Mouse (Mus musculus) right cerebral cortex, postnatal 25 days (tissue): ENCODE data around the gene Gpr107.
"Not testable (repeated sequence)": the region's sequence is repeated elsewhere in the genome, so short reads cannot be mapped to it uniquely, and the experiment has no call there.

ENCODE experiments used
- DNase-seq: peaks from one replicate; pipeline ENCODE4 v3.0.0; 2022

Gpr107 gene

DNA sequence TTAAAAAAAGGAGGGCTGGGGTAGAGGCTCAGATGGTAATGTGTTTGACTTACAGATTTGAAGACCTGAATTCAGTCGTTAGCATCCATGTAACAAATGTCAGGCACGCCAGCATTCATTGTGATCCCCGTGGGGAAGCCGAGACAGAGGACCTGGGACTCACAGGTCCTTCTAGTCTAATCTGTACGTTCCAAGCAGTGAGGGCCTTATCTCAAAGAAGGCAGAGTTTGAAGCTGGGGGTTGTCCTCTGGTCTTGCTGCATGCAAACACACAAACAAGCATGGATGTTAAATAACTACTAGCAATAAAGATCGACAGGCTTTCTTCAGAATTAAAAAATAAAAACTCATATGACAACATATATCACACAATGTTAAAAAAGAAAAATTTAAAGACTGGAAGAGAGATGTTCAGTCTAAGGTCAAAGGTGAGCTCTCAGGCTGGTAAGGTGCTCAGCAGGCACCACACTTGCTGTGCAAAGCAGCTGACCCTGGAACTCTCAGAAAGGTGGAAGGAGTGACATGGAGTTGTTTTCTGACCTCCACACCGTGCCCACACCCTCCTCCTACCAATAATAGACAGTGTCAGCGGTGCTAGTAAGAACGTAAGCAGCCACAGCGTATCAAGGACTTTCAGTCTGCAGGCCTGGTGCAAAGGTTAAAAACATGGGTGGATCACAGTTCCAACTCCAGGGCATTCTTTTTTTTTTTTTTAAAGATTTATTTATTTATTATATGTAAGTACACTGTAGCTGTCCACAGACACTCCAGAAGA lies 8.2 kb downstream of the Gpr107 start:
- no peak for DNase-seq

DNA sequence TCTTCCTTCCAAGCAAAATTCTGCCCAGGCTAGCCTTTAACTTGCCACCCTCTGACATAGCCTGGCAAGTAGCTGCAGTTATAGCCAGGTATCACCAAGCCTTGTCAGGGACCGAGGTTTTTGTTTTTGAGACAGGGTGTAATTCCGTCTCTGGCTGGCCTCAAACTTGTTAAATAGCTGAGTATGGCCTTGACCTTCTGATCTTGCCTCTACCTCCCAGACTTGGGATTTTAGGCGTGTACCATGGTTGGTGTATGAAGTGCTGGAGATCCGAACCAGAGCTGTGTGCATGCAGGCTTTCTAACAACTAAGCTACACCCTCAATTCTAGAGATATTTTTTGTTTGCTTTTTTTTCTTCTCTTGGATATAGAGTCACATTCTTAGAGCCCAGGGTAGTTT lies 9.5 kb downstream of the Gpr107 start:
- DNase-seq, result no peak

DNA sequence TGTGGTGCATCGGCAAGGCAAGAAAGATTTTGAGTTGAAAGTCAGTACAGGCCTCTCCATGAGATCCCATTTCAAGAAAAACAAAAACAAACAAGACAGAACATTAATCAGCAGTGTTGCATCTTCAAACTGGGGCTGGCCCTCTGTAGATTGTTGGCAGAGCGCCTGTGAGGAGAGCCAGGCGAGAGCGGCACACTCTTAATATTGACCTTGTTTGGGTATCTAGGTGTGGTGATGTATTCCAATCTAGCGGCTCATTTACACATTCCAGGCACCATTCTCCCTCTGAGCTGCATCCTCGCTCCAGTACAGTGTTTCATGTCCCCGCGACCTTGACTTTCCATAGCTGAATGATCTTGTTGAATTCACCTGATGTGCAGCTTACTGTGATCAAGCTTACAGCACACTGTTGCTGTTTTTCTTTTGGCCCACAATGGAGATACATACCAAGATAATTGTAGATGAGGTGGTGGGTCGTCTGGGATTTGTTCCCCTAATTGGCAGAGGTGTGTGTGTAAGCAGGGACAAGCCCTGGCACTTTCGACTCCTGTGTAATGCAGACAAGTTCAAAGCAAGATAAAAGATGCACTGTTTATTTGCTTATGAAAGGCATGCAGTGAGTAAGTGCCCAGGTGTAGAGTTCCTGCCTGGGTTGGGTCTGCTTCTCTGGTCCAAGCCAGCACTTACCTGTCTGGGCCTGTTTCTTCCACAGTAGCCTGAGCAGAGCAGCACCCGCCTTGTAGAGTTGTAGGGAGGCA lies 11.4 kb downstream of the Gpr107 start:
- no peak for DNase-seq

DNA sequence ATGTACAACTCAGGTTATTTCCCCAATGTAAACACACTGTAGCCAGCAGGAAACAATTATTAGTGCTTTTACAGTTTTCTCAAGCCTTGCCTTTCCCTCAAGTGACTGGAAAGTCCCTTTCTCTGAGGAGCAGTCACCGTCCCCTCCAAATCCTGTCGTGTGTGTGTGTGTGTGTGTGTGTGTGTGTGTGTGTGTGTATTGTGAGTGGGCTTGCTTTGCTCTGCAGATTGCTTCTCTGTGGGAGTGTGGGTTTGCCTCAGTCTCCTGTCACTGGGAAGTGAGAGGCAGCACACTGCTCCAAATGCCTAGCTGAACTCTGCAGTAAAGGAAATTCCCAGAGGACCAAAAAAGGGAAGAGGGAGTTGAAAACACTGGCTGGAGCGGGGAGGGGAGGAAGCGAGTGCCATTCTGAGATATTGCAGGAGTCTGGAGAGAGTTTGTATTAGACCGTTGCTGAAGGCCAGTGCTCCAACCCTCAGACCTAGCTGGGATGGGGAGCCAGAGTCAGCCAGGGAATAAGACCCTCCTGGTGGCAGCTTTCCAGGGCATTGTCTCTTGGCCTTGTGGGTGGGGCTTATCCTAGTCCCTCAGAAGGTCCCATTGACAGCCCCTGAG lies 12.8 kb downstream of the Gpr107 start:
- DNase-seq, result no peak

DNA sequence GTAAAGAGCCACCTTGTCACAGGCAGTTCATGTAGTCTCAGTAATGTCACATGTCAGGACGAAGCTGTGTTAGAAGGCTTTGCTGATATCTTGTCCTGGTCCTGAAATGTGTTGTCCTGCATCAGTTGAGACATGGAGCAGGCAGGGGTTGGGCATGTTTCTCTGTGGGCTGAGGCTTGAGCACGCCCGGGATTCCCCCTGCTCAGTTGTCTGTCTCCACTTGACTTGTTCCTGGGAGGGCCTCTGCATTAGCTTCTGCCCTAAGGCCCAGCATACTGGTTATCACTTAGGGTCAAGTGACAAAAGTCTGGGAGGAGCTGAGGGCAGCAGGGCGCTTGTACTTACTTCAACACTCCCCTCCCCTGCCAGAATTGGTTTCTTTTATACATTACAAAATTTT lies 13.4 kb downstream of the Gpr107 start:
- DNase-seq, result no peak

DNA sequence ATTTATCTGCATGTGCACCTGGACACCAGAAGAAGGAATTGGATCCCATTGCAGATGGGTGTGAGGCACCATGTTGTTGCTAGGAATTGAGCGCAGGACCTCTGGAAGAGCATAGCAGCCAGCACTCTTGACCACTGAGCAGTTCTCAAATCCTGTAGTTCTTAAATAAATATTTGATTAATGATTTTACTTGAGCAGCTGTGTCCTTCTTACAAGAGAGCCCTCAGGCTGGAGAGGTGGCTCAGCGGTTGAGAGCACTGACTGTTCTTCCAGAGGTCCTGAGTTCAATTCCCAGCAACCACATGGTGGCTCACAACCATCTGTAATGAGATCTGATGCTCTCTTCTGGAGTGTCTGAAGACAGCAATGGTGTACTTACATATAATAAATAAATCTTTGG lies 15.5 kb downstream of the Gpr107 start:
- DNase-seq, result not testable (repeated sequence)

DNA sequence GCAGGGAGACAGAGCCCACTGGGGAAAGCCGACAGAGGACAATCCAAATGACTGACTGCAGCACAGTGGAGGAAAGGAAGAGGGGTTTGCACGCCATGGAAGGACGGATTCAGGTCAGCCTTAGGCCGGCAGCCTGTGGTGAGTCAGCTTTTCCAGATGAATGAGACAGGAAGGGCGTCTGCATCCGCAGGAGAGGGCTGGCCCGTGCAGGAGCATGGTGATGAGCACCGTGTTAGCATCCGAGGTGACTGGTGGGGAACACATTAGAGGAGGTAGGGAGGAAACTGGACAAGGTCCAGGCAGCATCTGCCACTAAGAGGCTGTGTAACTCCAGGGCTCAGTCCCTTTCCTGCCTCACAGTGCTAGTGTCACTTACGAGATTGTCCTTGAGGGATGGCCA lies 16.9 kb downstream of the Gpr107 start:
- DNase-seq, result no peak

DNA sequence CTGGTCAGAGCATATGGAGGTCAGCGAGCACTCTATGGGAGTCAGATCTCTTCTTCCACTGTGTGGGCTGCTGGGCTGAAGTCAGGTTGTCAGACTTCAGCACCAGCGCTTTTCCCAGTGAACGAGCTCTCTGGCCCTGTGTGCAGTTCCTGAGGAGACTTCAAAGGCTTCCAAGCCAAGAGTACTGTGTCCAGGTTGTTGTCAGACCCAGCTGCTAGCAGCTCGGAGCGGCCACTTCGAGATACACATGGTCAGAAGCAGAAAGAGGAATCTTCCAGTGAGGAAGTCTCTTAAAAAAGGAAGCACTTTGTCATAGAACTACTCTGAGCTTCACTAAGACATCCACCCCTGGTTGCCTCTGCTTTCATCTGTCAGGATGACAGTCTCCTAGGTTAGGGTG lies 18.0 kb downstream of the Gpr107 start:
- no peak for DNase-seq

DNA sequence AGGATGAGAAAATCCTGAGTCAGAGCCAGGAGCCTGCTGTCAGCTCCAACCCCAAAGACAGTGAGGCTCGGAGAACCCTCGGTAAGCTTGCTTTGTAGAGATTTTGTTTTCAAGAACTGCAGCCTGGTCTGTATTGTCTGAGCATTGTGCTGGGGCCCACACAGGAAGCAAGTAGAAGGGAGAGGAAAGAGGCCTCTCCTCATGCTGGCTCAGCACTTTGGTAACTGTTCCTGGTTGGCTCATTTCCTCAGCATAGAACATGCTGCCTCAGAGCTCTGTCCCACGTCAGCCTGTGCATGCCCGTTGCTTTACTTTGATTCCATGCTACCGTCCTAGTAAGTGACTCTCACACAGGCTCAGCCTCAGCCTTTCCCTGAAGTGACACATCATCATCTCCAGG lies 19.9 kb downstream of the Gpr107 start:
- DNase-seq, result no peak

DNA sequence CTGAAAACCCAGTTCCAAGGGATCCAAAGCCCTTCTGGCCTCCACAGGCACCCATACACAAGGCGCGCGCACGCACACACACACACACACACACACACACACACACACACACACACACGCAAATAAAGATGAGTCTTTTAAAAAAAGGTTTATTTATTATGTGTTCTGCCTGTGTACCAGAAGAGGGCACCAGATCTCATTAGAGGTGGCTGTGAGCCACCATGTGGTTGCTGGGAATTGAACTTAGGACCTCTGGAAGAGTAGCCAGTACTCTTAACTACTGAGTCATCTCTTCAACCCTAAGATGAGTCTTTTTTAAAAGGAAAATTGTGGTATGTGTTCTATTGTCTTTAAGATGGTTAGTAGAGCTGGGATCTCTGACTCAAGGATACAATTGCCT lies 20.4 kb downstream of the Gpr107 start:
- DNase-seq, result no peak

DNA sequence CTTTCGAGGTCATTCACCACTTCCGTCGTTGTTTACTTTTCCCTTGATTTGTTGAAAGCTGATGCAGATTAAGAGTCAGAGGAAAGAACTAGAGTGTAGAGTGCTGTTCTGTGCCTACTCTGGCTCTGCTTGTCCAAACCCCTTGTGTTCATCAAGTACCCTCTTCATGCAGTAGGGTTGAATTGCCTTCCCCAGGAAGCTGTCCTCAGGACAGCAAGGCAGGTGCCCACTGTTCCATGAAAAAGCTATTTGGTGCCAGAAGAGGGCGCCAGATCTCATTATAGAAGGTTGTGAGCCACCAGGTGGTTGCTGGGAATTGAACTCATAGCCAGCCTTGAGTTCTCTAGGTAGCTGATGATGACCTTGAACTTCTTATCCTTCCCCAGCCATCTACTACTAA lies 21.2 kb downstream of the Gpr107 start:
- no peak for DNase-seq

DNA sequence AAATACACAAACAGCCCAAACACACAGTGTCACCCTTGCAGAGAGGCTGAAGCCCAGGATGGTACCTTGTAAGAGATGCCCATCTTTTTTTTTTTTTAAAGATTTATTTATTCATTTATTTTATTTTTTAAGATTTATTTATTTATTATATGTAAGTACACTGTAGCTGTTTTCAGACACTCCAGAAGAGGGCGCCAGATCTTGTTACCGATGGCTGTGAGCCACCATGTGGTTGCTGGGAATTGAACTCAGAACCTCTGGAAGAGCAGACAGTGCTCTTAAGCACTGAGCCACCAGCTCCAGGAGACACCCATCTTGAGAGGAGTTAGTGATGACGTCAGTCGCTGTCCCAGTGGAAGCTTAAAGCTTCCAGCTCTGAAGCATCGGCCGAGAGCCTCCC lies 26.5 kb downstream of the Gpr107 start:
- DNase-seq, result not testable (repeated sequence)

DNA sequence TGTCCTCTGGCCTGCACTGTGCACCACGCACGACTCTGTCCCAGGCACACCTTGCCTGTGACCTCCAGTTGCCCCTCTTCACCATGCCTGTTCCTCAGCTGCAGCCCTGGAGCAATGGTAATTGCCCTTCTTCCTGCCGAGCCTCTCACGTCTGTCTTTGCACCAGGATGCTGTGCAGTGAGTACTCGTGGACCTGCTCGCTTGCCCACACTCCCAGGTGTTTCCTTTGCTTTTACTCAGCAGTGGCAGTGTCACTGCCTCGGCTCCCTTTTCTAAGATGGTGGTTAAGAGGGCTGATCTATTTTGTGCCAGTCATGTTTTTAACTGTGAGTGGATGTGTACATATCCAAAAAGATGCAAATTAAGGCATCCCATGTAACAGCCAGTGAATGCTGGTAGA lies 27.4 kb downstream of the Gpr107 start:
- DNase-seq, result no peak

DNA sequence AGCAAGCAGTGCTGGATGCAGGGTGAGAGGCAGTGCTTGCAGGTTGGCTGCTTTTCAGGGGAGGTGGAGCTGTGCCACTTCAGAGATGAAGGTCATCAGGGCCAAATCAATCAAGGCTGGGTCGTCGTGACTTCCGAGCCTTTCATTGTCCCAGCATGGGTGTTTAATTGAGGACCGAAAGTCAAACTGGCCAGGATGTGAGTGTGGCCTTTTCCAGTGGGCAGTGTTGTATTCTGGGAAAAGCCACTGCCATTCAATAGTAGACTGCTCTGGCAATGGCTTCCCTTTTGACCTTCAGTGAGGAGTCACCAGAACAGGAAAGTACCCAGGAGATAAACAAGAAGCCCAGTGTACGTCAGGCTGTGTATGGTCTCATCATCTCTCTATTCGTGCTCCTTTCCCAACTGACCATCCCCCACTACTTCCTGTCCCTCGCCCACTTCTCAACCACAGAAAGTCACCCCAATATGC lies 28.0 kb downstream of the Gpr107 start:
- DNase-seq, result no peak

DNA sequence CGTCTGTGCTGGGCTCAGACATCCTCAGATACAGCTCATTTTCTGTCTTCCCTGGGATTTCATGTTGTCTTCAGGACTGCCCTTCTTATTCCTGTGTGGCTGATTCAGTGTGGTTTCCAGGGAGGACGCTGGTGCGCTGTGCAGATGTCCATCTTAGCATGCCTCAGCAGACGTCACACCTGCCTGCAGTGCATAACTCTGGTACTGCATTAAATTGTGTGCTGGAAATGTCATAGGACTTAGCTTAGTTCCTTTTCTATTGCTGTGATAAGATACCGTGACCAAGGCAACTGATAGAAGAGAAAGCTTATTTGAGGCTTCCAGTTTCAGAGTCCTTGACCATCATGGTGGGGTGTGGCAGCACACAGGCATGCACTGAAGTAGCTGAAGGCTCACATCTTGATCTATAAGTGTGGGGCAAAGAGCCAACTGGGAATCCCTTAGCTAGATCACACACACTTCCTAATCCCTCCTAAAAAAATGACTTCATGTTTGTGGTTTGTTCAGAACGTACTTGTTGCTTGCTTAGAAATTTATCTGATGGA lies 30.7 kb downstream of the Gpr107 start:
- DNase-seq, result no peak

DNA sequence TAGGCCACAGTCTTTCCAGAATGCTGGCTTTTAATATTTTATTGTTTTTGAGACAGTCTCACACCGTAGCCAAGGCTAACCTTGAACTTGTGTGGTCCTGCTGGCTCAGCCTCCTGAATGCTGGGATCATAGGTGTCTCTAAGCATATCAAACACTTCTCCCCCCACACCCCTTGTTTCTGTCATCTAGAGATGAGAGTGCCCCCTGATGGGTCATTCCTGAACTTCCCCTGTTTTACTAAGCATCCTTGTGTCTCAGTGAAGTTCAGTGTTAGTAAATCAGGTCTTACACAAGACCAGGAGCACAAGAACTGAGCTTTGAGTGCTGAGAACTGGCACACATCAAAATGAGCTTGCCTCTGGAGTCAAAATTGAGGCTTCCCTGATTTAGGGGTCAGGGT lies 31.7 kb downstream of the Gpr107 start:
- DNase-seq, result no peak

DNA sequence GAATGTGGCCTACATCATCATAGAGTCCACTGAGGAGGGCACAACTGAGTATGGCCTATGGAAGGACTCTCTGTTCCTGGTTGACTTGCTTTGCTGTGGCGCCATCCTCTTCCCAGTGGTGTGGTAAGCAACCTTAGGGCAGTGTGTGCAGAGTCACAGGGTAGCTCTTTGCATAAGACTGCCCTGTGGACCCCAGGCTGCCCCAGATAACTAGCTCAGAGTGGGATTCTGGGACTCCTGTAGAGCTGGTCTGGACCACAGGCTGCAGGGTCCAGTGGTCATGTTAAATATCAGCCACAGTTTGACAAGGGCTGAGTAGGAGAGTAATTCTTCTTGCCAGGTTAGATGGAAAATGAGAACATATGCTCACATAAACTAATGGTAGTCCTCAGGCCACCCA lies 36.6 kb downstream of the Gpr107 start:
- DNase-seq, result no peak

DNA sequence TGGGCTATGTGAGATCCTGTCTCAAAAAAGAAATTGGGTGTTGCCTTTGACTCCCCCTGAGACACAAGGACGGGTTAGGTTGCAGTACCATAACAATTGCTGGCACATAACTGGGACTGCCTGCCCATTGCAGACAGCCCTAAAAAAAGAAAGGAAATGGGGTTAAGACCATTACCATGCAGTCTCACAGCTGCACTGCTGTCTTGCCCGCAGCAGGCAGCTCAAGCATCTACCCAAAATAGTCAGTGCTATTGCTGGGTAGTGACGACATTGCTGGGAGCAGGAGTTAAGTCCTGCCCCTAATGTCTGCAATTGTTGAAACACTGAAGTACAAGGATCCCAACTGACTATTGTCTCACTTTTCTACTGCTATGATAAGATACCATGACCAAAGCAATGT lies 37.5 kb downstream of the Gpr107 start:
- no peak for DNase-seq

DNA sequence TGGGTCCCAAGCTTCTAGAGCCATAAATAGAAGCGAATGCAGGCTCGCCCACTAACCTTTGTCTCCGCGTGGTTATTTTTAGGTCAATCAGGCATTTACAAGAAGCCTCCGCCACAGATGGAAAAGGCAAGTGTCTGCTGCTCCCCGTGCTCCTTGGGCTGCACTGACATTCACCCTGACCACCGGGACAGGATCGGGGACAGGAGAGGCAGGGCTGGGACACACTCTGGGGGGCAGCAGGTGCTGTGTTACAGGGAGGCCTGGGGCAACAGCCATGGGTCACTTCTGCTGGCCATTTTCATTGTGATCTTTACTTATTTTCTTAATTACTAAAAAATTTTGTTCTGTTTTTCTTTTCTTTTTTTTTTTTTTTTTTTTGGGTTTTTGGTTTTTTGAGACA lies 39.6 kb downstream of the Gpr107 start:
- no peak for DNase-seq

DNA sequence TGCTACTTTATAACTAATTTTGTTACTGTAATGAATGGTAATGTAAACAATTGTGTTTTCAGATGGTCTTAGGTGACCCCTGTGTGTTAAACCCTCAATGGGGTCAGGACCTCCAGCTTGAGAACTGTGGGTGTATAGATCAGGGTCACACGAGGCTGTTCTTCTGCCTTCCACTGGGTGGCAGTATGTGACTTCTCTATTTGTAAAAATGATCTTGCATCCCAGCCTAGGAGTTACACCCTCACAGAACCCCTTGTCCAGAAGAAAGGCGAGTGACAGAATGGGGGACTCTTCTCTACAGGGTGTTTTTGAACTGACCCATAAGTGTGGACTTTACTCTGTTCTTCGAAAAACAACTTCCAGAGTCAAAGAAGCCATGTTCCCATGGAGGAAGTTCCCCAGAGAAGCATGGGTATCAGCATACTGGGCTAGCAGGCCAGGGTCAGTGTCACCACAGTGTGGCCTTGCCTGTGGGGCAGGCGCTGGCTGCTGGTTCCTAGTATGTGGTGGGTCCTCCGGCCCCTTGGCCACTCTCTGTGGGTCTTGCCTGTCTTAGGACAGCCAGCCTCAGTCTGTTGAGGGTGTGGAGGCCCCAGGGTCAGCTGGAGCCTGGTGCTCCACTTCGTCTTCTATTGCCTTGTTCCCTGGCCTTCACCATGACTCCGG lies 42.4 kb downstream of the Gpr107 start:
- DNase-seq, result peak; percentile 35

DNA sequence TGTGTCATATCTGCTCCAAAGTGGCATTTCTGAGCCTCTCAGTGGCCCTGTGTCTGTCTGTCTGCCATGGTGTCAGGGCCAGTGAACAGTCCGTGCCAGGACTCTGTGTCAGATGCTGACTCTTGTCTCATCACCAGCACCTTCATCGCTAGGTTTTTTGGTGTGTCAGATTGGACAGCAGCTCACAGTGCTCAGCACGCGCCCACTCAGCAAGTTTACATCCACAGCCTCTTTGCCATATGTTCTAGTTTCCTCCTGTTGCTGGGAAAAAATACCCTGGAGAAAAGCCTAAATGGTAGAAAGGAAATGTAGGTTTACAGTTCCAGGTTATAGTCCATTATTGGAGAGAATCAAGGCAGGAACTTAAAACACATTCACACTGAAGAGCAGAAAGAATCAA lies 46.5 kb downstream of the Gpr107 start:
- peak; percentile 49 for DNase-seq

DNA sequence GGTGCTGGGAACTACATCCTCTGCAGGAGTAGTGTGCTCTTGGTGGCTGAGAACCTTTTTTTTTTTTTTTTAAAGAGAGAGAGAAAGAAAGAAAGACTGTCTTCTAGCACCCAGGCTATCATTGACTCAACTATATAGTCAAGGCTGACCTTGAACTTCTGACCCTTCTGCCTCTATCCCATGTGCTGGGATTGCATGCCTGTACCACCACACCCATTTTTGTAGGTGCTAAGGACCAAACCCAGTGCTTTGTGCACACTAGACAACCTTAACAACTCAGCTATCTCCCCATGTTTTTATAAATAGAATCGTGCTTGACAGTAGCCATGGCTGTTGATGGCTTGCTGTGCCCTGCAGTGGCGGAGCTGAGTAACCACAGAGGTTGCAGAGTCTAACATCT lies 47.9 kb downstream of the Gpr107 start:
- no peak for DNase-seq

DNA sequence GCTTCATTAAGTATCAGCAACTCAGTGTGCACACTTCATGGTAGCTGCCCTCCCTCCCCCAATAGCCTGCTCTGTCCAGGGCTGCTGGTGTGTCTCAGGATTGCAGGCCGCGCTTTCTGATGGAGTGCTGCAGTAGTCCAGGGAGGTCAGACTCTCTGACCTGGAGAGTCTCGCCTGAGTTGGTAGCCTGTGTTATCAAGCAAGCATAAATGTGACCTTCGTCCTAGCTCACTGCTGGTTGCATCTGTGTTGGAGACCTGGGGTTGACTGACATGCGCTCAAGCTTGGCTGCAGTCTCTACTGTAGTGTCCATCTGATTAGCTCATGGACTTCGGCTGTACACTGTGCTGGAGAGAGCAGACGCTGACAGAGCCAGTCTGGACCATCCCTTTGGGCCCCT lies 49.7 kb downstream of the Gpr107 start:
- DNase-seq, result no peak
